Mouse (Mus musculus): ENCODE measurements around the gene Coq10b.
A peak's percentile ranks its signal among the peaks of the same experiment; 100 is the strongest.
"Not testable (repeated sequence)": the region's sequence is repeated elsewhere in the genome, so short reads cannot be mapped to it uniquely, and the experiment has no call there.

Gene Coq10b

DNA sequence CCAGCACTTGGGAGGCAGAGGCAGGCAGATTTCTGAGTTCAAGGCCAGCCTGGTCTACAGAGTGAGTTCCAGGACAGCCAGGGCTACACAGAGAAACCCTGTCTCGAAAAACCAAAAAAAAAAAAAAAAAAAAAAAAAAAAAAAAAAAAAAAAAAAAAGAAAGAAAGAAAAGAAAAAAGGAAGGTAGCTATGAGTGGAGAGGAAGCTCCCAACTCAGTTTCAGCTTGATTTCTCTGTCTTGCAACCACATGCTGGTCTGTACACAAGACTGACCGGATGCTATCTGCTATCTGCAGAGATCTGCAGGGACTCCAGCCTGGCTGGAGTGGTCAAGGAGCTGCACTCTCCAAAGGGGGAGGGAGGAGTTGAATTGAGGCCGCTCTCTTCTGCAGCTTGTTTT lies 5.8 kb downstream of the Coq10b start:
- not testable (repeated sequence) for DNase-seq

GRCm38 (mm10) chr1:55061099-55061498 lies 8.5 kb downstream of the Coq10b start:
- no peak for DNase-seq

DNA sequence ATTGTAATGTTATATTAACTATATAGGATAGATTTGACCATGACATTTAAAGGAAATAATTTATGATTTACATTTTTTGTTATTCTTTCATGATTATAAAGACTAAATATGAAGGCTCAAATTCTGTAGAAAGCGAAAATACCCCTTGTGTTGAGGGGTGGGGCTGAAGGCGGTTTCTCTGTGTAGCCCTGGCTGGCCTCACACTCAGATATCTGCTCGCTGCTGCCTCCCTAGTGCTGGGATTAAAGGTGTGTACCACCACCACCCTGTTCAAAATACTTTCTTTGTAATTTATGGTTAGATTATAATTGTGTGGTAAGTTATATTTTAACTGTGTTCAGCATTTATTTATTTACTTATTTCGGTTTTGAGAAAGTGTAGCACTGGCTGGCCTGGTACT lies 9.2 kb downstream of the Coq10b start:
- no peak for DNase-seq

GRCm38 (mm10) chr1:55072328-55072727 lies 19.8 kb downstream of the Coq10b start:
- not testable (repeated sequence) for DNase-seq

DNA sequence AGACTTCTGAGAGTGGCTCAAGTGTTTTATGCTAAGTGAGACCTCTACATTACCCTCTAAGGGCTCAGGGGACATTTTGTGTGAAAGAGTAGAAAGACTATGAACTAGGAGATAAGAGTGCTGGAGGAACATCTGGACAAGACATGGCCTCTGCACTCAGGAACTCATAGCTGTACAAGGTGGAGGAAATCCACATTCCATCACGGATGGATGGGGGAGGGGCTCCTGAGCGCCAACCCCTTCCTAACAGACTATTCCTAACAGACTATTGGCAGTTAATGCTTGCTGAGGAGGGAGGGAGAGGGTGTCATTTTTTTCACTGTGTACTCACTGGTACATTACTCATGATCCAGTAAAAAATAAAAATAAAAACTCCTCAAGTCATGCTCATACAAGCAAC lies 22.2 kb downstream of the Coq10b start:
- peak in 1 of 2 experiments; percentile 25 for DNase-seq

- no peak for DNase-seq
Observed at GRCm38 (mm10) chr1:55075652-55076394, 23.3 kb downstream of the Coq10b start.

- DNase-seq: no peak
Observed at GRCm38 (mm10) chr1:55076395-55076743, 23.8 kb downstream of the Coq10b start.

DNA sequence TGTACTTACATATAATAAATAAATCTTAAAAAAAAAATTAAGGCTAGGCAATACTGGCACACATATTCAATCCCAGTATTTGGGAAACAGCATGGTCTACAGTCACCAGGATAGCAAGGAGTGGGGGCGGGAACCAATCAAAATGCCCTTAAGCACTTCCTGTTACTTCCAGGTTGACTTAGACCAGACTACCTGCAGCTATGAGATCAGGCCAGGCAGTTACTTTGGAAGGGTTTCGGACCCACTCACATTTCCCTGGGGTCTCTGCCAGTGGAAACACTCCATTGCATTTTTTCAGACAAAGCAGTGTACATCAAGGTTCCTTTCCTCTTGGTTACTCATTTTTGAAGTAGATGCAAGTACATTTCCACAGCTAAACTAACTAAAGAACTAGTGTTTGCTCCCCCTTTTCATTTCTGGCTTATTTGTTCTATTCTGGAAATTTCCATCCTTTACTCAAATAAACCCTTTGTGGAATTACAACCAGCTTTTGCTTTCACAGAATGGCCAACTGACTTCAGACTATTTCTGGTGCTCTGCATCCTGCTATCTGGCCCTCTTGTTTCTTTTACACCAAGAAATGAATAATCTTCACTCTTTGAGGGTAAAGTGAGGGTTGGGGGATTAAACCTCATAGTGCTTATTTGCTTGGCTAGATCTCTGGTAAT lies 24.4 kb downstream of the Coq10b start:
- no peak for DNase-seq

- DNase-seq: no peak
Observed at GRCm38 (mm10) chr1:55079677-55080076, 27.1 kb downstream of the Coq10b start.

DNA sequence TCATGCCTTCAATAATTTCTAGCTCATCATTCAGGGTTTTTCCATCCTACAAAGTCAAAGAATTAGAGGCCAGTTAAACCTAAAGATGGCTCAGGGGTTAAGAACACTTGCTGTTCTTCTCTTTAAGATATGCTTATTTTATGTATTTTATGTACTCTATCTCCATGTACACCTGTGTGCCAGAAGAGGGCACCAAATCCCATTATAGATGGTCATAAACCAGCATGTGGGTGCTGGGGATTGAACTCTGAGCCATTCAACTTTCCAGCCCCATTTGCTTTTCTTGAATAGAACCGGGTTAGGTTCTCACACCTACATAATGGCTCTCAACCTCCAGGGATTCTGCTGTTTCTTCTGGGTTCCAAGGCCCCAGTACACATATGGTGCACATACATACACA lies 29.5 kb downstream of the Coq10b start:
- DNase-seq: no peak

- no peak for DNase-seq
Observed at GRCm38 (mm10) chr1:55085781-55086366, 33.3 kb downstream of the Coq10b start.

DNA sequence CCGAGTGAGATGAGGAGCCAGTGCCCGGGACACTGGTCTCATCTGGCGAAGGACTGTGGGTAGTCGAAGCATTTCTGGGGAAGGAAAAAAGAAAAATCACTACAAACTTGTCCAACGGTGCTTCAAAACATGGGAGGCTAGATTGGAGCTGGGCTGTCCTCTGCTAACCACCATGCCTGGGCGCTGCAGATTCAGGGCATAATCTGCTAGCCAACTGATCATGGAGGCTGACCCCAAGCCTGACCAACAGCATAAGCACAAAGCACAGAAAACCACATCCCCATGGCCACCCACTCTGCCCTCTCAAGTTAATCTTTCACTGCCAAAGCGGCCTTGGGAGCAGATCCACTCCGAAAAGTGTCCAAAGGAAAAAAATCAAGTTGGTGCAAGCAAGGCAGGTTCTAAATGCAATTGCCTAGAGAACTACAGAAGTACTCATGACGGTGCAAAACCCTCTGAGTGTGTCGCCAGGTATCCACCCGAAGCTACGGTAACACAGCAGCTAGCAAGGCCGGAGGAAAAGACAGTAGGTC lies 34.4 kb downstream of the Coq10b start:
- DNase-seq: peak; percentile 71

DNA sequence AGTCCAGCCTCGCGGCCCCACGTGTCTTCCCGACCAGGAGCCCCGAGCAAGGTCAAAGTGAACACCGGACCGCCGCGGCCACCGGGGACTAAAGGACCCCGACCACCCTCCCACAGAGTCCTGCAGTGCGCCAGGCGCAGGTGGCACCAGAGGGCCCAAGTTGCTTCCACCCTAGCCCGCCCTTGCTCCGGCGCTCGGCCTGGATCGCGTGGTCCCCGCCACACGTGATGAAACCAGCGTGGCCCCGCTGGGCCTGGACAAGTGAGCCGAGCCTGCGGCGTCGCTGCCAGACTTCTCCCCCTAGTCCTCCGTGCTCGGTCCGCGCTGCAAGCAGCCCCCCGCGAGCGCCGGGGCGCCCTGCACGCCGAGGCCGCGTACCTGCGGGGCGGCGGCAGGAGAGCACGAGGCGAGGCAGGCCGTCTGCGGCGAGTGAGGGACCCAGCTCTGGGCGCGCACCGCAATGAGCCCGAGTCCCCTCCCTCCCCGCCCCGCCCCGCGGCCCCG lies 34.9 kb downstream of the Coq10b start:
- no peak for DNase-seq

GRCm38 (mm10) chr1:55087932-55088610 lies 35.5 kb downstream of the Coq10b start, which contains the start of the genes Hspe1 and Hspd1:
Hspe1 (plus strand) TSS chr1:55088132.
Hspd1 (minus strand) TSS chr1:55088243.
- DNase-seq: peak; percentile 99

DNA sequence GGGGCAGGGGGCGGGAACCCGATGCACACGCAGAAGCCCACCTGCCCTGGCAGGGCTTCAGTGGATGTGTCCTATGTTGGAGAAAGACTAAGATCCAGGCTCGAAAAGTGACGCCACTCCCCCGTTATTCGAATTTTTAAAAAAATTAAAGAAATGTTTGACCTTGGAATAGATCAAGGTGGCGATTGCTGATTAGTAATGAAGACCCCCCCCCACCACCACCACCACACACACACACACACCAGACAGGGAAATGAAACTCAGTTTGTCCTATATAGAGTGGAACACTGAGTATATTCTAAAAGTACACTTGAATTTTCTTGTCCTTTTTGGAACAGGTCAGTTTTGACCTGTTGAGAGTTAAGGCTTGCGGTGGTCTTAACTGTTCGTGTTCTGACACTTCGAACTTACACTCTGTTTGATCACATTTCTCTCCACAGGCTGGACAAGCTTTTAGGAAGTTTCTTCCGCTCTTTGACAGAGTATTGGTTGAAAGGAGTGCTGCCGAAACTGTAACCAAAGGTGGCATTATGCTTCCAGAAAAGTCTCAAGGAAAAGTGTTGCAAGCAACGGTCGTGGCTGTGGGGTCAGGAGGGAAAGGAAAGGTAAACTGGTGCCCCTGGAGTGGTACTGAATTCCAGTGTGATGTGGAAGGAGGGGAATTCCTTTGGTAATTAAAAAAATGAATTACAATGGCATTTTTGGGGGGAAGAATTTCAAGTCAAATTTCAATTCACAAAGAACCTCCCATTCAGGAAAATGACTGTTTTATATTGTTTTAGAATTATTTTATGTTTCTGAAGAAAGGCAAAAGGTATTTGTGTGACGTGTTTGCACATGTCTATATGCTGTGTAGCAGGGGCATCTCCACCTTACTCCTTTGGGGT lies 36.3 kb downstream of the Coq10b start:
- no peak for DNase-seq

DNA sequence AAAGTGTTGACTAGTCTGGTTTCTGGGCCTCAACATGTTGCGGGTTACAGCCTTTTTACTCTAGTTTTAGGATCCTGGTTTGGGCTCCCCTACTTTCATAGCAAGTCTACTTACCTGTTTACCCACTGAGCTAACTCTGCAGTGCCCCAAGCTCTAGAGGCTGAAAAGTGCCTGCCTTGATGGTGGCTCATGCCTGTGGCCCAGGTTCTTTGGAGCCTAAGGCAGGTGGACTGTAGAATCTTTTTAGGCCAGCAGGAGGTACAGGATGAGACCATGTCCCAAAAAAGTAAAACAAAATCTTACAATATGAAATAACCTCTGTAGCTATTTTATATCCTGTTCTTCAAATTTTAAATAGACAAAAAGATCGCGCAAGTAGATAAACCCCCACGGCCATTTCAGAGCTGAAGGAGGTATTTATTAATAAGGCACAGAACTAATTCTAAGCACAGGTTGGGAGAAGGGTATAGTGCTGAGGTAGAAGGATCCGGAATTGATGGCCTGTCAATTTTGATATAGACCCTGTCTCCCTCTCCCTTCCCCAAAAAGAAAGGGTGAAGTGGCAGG lies 37.0 kb downstream of the Coq10b start:
- DNase-seq: no peak

DNA sequence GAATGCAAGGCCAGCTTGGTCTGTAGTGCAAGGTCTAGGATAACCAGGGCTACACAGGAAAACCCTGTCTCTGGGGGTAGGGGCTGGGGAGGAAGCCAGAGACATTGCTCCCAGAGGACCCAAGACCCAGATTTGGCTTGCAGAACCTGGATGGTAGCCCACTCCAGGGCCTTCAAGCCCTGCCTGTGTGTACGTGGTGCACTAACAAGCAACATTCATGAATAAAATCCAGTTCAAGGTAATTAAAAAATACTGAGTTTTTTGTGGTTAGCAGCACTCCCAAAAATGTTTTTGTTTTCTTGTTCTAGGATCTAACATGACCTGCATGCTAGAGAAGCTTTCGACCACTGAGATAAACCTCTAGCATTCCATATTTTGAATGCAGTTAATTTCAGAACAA lies 39.5 kb downstream of the Coq10b start:
- no peak for DNase-seq

DNA sequence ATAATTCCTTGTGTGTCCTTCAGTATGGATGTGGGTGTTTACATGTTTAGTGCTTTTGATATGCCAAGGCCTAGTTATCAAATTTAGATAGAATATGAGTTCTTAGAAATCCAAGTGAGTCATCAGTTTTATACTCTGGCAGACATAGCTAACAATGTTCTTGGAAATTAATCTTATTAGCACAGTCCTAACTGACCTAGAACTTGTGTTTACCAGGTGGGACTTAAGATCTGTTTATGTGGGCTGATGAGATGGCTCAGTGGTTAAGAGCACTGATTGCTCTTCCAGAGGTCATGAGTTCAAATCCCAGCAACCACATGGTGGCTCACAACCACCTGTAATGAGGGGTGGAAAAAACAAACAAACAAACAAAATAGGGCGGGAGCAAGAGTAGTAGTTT lies 39.9 kb downstream of the Coq10b start:
- no peak for DNase-seq

GRCm38 (mm10) chr1:55106919-55107585 lies 54.5 kb downstream of the Coq10b start:
- no peak for DNase-seq

GRCm38 (mm10) chr1:55107644-55108043 lies 55.1 kb downstream of the Coq10b start:
- no peak for DNase-seq

- DNase-seq: no peak
Observed at GRCm38 (mm10) chr1:55108473-55108872, 55.9 kb downstream of the Coq10b start.

Measured in kidney, adult 8-10 months (tissue).